Mouse (Mus musculus) bone marrow macrophage, adult 2 months (primary cell): ENCODE measurements around the gene Tagln3.

ENCODE experiments used
- CTCF ChIP-seq: IDR thresholded peaks from 2 replicates; pipeline ENCODE4 v1.5.1; 2012; ENCODE audit warnings: low read depth, mild to moderate bottlenecking, low read length, moderate library complexity
- POLR2A ChIP-seq: IDR thresholded peaks from 2 replicates; pipeline ENCODE4 v1.6.1; 2012; ENCODE audit warnings: mild to moderate bottlenecking, low read depth, low read length, borderline replicate concordance

- TF ChIP-seq CTCF (no peak), POLR2A (no peak)
Measured at GRCm38 (mm10) chr16:45724742-45725102, 314 bp upstream of the Tagln3 start.
